Mouse (Mus musculus): ENCODE results near the gene C1s1.

GRCm38 (mm10) chr6:124488952-124489351 is 53.2 kb downstream of the C1s1 start:
- TF ChIP-seq CTCF (IDR thresholded peaks at IDR 0.05; ENCODE audit: extremely low read depth, insufficient read depth, low read length) (no peak), POLR2A (IDR thresholded peaks at IDR 0.05; ENCODE audit: extremely low read depth, insufficient read depth, low read length) (no peak)
